Mouse (Mus musculus): ENCODE results near the gene Zkscan14.

The Zkscan14 gene

DNA sequence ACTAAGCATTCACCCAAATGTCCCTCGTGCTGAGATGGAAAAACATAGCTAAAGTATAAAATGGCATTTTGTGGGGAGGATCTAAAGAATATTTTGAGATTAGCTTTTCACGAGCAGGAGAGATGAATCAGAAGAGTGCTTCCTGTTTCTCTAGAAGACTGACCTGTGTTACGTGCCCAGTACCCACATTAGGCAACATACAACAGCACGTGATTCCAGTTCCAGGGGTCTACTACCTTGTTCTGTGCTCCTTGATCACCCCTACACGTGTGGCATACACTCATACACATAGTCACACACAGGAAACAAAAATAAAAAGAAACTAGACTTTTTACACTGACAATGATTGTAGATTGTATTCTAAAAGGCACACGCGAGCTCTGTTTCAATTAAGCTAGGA, 1.3 kb downstream of the Zkscan14 start:
- DNase-seq: no peak

DNA sequence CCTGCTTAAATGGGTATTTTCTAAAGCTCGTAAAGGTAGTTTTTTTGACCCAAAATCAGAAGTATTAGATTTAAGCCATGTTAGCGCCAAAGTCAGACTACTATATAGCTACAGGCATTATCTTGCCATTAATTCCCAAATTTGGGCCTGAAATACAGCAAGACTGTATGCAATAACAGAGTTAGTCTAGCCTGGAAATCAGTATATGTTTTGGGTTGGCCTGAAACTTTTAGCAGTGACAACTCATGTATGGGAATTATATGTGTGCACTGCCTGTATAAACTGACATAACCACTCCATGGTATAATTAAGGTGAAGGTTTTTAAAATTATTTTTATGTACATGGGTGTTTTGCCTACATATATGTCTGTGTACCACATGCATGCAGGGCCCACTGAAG, 9.7 kb downstream of the Zkscan14 start, which contains the start of gene Atp5j2:
TSS of gene Atp5j2 (minus strand) at position 101 of the 400 bp plus-strand sequence.
- no peak for DNase-seq

DNA sequence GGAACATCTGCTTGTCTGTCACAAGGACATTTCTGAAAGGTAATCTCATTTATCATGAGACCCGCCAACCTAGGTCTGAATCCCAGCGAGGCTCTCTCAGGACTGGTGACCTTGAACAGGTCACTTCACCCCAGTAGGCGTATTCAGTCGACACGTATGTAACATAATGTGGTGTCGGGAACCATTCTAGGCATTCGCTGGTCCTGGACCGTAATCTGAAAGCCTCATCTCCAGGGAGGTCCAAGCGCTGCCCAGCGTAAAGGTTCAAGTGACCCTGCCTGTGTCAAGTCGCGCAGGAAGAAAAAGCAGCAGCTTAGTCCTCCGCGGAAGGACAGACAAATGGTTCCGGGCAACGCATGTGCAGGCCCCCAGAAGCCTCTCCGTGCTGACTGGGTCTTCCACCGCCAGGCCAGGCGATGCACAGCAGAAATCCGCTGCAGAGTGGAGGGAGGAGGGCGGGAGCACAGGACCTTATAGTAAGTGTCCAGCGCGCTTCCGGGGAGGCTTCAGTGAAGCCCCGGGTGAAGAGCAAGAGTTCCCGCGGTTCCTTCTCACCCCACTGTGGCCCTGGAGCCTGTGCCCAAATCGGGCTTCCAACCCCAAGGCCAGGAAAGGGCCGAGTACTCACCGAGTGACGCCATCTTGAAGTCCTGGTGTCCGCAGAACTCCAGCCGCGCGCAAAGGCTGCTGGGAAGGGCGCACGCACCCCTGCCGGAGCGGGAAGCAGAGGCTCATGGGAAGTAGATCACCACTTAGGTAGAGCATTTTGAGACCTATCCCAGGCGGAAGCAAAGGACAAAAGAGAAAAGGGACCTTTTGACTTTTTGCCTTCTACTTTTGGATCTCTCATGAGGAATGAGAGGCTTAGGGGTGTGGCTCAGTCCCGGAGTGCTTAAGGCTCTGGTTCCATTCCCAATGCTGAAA, 10.5 kb downstream of the Zkscan14 start:
- DNase-seq: peak; percentile 77 to 82

DNA sequence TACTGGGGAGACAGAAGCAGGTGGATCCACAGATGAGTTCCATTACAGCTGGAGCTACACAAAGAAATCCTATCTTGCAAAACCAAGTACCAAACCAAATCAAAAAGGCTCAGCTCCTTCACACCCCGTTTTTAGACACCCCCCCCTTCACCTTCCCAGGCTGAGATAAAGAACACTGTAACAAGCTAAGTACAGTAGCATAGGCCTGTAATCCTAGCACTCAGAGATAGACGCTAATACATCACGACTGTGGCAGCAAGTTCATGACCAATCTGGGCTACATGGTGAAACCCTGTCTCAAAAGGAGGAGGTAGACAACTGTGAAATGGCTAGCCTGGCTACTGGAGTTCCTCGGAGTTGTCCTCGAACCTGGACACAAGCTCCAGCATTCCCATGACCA, 11.3 kb downstream of the Zkscan14 start:
- DNase-seq: no peak

DNA sequence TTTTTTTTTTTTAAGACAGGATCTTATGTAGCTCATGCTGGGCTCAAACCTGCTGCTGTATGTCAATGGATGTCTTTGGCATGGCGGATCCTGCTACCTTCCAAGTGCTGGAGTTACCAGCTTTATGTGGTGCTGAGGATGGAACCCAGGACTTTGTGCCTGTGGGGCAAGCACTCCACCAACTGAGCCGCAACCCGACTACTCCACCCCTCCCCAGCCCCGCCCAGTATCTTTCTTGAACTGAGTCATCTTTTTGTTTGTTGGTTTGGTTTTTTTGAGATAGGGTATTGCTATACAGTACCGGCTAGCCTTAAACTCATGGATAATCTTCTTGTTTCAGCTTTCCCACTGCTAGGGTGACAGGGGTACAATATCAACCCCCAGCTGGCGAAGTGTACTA, 12.3 kb downstream of the Zkscan14 start:
- no peak for DNase-seq

DNA sequence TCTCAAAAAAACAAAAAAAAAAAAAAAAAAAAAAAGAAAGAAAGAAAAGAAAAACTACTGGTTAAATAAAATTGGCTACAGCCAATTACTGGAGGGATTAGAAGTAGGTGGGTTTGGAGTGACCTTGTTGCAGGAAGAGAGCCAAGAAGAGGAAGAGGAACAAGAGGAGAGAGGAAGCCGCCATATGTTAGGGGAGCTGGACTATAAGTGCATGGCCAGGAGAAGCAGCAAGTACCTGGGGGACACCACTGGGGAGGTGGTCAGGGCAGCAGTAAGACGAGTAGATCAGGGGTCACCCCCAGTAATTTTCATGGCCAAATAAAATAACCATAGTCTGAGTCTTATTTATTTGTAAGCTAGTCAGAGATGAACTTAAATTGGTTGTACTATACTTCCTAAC, 16.4 kb downstream of the Zkscan14 start:
- DNase-seq: no peak

DNA sequence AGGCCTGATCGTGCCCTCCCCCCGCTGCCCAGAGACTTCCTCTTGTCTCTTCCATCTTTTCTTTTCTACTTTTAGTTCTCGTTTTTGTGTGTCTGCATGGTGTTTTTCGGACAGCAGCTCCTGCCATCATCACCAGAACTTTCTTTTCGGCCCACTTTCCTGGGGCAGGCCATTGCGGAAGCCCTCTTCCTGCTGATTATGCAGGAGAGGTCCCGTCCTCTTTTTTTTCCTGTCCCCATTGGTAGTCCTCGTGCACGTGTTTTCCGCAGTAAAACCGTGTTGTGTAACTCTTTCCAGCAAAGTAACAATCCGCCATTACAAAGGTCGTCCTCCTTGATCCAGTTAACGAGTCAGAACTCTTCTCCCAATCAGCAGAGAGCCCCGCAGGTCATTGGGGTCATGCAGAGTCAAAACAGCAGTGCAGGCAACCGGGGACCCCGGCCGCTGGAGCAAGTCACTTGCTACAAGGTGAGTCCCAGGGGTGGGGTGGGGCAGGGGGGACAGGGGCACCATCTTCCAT, 23.1 kb downstream of the Zkscan14 start:
- no peak for DNase-seq

DNA sequence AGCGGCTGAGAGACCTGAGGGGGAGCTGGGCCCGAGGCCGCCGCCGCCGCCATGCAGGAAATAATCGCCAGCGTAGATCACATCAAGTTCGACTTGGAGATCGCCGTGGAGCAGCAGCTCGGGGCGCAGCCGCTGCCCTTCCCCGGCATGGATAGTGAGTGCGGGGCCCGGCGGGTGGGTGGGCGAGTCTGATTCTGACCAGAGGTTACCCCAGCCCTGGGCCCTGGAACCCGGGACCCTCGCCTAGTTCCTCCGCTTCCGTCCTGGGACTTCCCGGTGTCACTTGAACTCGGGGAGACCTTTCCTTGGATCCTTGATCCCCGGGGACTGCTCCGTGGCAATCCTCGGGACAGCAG, 34.4 kb downstream of the Zkscan14 start:
- no peak for DNase-seq

DNA sequence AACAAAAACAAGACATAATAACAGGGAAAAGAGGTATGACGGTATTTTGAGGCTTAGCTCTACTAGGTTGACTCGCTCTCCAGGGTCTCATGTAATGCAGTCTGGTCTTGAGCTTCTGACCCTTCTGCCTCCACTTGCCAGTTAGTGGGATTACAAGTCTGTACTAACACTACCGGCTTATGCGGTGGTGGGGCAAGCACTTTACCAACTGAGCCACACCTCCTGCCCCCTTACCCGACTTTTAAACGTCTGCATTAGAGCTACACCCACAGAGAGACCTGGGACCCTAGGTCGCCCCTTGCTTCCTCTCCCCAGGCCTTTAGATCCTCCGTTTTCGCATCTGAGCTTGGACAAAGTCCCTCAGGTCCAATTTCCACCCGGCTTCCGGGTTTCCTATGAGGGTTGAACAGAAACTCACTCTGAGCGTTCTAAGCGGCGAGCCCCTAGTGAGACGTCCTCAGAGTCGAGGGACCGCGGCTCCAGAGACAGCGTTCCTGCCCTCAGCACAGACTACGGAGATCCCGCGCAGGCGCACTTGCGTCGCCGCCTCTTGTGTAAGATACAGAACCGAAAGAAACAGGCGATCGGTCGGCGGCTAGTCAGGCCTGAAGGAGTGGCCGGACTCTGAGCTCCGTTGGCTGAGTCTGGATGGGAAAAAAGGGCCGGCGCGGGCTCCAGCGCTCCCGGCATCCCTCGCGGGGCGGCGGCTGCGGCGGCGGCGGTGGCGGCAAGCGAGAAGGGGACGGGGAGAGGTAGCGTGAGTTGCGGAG, 34.9 kb downstream of the Zkscan14 start, which contains the start of the genes Ptcd1 and Cpsf4:
TSS of gene Ptcd1 (minus strand) at position 573 of the 770 bp plus-strand sequence.
TSS of gene Cpsf4 (plus strand) at position 678 of the 770 bp plus-strand sequence.
- peak; percentile 98 to 99 for DNase-seq

DNA sequence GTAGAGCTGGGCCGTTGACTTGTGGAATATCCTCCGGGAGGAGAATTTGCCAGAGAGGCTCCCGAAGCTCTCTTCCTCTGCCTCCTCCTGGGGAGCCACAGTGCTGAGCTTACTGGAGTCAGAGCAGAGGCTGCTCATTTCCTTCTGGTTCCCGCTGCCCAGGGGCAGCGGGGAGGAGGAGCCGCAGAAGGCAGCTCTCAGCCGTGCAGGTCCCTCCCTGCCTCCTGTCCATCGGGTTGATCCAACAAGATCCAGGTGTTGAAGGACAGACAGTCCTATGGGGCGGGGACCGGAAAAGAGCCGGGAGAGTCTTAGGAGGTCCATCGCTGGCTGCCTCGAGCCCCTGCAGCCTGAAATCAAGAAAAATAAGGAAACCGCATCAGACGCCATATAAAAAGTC, 36.5 kb downstream of the Zkscan14 start:
- no peak for DNase-seq

DNA sequence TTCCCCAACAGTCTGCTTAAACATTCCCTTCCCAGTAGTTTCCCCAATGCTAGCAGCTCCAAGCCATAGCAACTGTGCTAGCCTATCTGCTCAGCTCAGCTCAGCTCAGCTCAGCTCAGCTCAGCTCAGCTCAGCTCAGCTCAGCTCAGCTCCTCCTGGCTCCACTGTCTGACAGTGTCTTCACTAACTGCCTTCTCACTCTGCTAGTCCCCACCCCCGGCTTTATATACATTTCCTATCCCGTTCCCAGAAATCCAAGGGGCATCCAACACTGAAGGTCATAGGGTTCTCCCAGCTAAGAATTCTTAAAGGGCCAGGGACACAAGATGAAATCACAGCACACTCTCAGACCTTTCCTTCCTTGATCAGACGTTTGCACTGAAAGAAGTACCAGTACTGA, 37.0 kb downstream of the Zkscan14 start:
- no peak for DNase-seq

DNA sequence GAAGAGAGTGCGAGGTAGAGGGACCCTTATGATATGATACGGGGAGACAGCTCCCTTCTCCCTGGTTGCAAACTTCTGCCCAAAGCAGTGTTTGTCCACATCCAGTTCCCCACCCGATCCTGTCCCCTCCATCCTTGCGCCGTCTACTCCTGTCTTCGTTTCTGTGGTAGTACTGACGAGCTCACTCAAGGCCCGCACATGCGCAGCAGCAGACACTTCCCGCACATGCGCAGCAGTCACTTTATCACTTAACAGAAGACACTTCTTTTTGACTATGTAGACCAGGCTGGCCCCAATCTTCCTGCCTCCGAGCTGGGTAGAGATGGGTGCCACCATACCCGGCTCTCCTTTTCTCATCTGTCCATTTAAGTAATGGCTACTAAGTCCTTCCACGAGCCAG, 40.3 kb downstream of the Zkscan14 start:
- no peak for DNase-seq

DNA sequence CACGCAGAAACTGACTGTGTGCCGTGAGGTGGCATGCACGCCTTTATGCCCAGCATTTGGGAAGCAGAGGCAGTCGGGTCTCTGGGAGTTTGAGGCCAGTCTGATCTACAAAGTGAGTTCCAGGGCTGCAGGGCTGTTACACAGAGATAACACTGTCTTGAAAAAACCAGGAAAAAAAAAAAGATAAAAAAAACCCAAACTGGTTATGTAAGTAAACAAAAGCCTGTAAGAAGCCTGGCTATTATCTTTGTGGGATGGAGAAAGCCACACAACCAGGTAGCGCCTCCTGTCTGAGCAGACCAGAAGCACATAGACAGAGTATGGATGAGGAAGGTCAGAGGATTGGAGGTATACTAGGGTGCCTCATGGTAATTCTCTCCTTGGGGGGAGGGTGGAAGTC, 49.0 kb downstream of the Zkscan14 start:
- DNase-seq: no peak

DNA sequence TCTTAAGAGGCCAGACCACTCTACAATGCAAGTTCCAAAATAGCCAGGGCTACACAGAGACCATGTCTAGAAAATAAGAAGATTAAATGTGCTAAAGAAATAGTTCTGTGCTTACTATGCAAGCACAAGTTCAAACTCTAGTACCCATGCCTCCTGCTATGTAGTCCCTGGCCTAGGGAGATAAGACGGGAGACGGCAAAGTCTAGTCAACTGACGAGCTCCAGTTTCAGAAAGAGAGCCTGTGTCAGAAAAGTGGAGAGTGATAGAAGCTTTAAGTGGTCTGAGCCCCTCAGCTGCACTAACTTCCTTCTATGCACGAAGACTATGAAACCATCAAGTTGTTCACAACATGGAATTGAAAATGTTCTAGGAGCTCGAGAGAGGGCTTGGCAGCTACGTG, 52.4 kb downstream of the Zkscan14 start:
- no peak for DNase-seq

DNA sequence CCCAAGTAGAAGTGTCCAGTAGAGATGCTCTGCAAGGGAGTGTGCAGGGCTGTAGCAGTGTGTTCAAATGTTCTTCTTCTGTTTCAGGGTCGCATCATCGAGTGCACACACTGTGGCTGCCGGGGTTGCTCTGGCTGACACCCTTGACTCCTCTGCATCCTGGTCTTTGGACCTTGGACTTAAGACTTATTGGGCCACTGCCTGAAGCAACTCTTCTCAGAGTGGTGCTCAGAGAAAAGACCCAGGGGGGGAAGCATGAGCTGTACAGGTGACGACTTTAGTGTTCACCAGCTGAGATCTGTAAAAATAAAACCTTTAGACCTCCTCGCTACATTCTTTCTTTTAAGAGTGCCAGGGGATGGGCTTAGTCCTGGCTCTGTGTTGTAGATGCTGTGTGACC, 53.9 kb downstream of the Zkscan14 start:
- no peak for DNase-seq
